Mouse (Mus musculus): ENCODE data around the gene Ptpre. TPM values are rescaled to one million over a fixed set of nuclear protein-coding genes. Genes with fewer than 3 reads are reported as not detected.

Gene Ptpre
- 100 to 1,000 TPM; 149 to 152 TPM for total RNA-seq (2023)

GRCm38 (mm10) chr7:135537341-135537901 is at the start of gene Ptpre:
TSS of gene Ptpre (plus strand) at chr7:135537481.

GRCm38 (mm10) chr7:135528515-135528914 is 8.8 kb upstream of the Ptpre start, which contains the start of gene Clrn3:
TSS of gene Clrn3 (minus strand) at chr7:135528654.

GRCm38 (mm10) chr7:135715642-135716444 is 178.6 kb downstream of the Ptpre start, which contains the start of gene Mki67:
TSS of gene Mki67 (minus strand) at chr7:135716361.

Other genes starting within 250 kb of the Ptpre start
- gene Foxi2, start 127.2 kb upstream of the Ptpre start, total RNA-seq (2023): not detected
- not detected for gene Clrn3, start 8.8 kb upstream of the Ptpre start, total RNA-seq (2023)
- gene Mki67, start 178.9 kb downstream of the Ptpre start, total RNA-seq (2023): 100 to 1,000 TPM; 267 to 293 TPM

Measured in neutrophil, adult 83 days (primary cell).